Mouse (Mus musculus) erythroblast, adult 5-6 weeks (primary cell): ENCODE measurements around the gene Dpy30. TPM values are rescaled to one million over a fixed set of nuclear protein-coding genes. Genes with fewer than 3 reads are reported as not detected.
A peak's percentile ranks its signal among the peaks of the same experiment; 100 is the strongest.
"Not testable (repeated sequence)": the region's sequence is repeated elsewhere in the genome, so short reads cannot be mapped to it uniquely, and the experiment has no call there.

Experiments
- ATAC-seq: replicated peaks from 2 replicates; pipeline ENCODE4 v1.8.0; 2016; ENCODE audit warnings: moderate number of reproducible peaks, mild to moderate bottlenecking, moderate TSS enrichment, inconsistent platforms; ENCODE audit not compliant: poor library complexity, low FRiP score, severe bottlenecking
- total RNA-seq, 2 experiments: library from RNA; stranded (forward) in 1 of 2; stranded (reverse) in 1 of 2; fragments of 150-400 nt in 1 of 2; fragments of 200-764, 138-1000 nt in 1 of 2; gene quantifications; 2 replicates each; pipeline versions ENCODE4 v1.2.3 to v1.2.4; 2015 to 2017; ENCODE audit warnings: low replicate concordance in 2 of 2

Gene Dpy30
- total RNA-seq (2015; ENCODE audit: low replicate concordance) (50.2 and 65.9 TPM in 2 replicates), total RNA-seq (2017; ENCODE audit: low replicate concordance) (34.2 and 52.1 TPM in 2 replicates)

DNA sequence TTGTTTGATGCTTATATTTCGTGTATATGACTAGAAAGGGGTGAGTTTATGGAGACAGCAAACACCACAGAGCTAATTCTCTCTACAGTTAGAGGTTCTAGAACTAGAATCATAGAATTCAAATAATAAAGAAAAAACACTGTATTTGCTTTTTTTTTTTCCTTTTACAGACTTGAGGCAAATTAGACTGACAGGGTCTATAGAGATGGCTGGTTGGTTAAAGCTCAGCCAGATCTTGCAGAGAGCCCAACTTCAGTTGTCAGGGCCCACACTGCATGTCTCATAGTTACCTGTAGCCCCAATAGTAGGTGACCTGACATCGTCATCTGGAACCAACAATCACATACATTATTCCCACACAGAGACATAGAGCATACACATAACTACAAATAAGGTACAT, at the start of gene Dpy30:
Gene Dpy30 (minus strand): TSS at position 101 of the 400 bp plus-strand sequence.
- no peak for ATAC-seq

DNA sequence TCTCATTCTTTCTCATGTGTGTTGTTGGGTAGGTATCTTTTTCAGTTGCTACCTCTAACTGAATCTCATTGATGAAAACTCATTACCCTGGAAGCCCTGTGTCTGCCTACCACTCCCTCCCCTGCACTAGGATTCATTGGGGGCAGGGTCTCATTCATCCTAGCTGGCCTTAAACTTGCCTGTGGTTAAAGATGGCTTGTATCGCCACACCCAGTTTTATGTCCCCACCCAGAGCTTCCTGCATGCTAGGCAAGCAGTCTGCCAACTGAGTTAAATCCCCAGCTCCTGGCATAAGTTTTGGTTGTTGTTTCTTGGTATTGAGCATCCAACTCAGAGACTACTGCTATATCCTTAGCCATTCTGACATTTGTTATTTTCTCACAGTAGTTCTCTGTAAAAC, 39.8 kb upstream of the Dpy30 start:
- ATAC-seq = no peak

DNA sequence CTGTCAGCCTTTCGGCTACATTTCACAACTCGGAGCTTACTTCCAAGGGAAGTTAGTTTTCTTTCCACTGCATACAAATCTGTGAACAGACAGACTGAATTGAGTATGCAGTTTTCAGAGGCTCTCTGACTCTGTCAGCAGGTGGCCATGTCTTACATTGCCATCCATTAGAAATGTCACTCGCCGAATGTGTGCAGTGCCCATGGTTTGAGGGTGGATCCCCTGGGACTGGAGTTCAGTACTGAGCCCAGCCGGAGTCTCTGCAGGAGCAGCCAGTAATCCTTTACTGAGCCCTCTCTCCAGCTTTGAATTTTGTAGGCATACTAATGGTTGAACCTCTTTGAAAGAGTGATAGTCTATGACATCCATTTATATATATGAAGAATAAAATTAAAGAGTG, 17.4 kb upstream of the Dpy30 start:
- no peak for ATAC-seq

DNA sequence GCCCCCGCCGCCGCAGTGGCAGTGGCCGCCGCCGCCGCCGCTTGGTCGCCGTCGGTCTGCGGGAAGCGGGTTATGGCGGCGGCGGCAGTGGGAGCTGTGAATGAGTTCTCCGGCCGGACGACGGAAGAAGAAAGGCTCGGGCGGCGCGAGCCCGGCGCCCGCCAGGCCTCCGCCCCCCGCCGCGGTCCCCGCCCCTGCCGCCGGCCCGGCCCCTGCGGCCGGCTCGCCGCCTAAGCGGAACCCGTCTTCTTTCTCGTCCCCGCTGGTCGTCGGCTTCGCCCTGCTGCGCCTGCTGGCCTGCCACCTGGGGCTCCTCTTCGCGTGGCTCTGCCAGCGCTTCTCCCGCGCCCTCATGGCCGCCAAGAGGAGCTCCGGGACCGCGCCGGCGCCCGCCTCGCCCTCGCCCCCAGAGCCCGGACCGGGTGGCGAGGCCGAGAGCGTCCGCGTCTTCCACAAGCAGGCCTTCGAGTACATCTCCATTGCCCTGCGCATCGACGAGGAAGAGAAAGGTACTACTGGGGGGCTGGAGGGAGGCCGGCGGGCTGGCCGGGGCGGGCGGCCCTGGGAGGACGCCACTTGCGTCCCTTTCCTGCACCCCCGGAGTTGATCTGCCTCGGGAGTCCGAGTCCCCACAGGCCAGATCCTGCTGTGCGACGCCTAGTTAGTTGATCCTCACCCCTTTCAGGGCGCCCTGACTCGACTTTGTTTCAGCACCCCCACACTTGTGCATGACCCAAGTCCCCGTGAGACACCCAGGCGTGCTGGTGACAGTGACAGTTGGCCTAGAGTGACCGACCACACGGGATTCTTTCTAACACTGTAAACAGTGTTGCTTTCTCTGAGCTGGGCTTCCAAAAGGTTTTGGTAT, 15.4 kb upstream of the Dpy30 start, which contains the start of gene Spast:
Gene Spast (plus strand): TSS at position 51 of the 868 bp plus-strand sequence.
- peak; percentile 53 for ATAC-seq

DNA sequence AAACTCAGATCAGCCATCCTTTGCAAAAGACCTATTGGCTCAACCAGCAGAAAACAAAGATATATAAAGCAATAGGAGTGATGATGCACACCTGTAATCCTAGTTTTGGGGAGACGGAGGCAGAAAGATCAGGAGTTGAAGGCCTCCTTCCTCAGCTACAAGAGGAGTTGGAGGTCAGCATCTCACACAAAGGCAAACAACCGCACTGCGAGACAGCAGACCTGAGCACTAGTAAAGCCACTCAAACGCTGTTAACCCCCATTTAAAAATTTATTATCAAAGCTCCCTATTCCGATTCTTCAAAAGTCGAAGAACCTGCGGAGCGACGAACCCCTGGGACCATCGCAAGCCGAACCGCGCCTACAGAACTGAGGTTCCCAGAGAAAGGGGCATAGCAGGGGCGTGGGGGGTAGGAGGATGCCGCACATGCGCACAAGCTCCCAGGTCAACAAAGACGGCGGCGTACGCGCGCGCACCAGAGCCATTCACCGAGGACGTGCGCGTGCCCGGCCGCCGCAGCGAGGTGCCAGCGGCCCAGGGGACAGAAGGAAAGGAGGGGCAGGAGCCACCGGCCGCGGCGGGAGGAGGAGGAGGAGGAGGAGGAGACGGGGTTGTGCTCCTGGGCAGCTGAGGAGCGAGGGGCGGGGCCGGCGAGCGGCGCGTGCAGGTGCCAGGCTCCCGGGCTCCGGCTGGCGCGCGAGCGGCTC, 14.6 kb upstream of the Dpy30 start:
- peak; percentile 96 for ATAC-seq

DNA sequence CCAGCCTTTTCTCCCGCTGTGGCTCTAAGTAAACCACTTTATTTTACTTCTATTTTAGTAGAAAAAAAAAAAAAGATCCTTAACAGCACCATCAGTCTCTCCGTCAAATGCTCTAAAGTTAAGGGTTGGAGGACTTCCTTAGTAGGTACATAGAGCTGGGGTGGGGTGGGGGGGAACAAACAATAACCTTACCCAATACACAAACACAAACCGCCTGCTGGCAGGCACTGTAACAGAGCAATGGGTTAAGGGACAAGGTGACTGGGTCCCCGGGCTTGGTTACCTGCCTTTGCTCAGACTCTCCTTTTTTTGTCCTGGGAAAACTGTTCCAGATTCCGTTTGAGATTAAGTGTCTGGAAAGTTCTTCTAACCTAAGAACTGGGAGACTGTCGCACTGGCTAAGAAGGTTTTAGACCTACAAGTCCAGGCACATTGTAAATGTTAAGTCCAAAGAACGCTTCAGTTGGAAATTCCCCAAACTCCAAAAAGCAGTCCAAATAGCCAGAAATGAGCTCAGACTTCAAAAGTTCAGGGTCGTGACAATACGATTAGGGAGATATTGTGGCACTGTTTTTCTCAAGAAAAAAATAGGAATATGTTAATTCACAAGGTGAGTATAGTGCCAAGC, 7.4 kb upstream of the Dpy30 start:
- no peak for ATAC-seq

DNA sequence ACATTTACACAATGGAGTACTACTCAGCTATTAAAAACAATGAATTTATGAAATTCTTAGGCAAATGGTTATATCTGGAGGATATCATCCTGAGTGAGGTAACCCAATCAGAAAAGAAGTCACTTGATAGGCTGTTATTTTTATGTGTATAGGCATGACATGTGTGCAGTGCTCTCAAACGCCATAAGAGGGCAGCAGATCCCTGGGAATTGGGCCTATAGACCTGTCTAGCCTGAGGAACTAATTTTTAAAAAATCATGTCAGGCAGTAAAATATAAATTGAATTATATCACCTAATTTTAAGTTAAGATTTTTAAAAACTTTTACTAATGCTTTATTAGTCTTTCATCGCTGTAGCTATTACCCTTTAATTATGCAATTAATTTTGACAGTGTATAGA, 4.4 kb upstream of the Dpy30 start:
- ATAC-seq = peak; percentile 90

DNA sequence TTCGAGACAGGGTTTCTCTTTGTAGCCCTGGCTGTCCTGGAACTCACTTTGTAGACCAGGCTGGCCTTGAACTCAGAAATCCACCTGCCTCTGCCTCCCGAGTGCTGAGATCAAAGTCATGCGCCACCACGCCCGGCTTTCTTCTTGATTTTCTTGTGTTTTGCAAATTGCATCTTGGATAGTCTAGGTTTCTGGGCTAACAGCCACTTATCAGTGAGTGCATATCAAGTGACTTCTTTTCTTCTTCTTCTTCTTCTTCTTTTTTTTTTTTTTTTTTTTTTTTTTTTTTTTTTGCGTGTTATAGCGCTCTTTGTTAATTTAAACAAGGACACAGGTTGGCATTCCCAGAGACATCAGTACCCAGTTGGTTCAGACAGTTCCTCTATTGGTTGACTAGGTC, 3.5 kb upstream of the Dpy30 start:
- ATAC-seq = not testable (repeated sequence)

DNA sequence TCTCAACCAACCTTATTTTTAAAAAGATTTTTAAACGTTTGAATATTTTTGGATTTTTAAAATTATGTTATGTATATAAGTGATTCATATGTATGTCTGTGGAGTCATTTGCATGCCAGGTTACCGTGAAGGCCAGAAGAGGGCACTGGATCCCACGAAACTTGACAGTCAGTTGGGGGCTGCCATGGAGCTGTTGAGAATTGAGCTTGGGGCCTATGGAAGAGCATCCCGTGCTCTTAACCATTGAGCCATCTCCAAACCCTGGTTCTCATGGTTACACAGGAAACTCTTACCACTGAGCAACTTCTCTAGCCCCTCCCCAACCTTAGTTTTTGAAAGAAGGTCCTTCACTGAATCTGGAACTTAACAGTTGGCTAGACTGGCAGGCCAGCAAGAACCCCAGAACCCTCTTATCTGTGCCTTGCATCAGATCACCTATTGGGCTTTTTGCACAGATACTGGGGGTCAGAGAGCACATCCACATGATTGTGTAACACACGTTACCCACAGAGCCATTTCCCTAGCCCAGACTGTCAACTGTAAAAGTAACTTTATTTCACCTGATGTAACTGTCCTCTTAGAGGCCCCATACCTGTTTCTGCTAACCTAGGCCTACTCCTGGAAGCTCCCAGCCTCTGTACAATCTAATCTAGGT, 1.2 kb downstream of the Dpy30 start:
- 0 out of 2 replicates have a peak, but pooled peaks have one; percentile 49 for ATAC-seq

DNA sequence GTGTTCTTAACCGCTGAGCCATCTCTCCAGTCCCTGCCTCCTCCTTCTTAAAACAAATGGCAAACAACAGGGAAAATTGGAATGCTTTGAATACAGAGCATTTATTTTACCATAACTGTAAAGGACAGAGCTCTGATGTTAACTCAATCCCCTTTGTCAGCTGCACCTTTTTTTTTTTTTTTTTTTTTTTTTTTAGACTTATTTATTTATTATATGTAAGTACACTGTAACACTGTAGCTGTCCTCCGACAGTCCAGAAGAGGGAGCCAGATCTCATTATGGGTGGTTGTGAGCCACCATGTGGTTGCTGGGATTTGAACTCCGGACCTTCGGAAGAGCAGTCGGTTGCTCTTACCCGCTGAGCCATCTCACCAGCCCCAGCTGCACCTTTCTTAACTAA, 5.0 kb downstream of the Dpy30 start:
- ATAC-seq = no peak

DNA sequence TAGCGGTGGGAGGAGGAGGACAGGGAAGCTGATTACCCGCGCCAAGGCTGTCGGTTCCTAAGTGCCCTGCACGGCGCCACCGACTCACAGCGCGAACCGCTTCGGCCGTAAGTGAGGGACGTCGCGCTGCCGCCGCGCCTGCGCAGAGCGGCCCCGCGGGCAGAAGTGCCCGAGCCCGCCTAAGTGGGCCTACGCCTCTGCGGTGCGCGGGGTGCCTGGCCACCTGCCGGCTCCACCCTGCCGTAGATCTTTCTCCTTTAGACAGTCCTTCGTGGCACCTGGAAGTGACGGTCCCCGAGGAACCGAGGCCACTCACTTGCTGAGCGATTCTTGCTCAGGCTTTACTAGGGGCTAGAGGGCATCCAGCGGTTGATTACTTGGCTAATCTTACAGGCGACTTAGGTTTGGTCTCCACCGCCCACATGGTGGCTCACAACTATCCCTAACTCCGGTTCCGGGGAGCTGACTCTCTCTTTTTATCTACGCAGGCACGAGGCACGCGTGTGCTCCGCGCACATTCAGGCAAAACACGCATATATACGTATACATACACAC, 7.4 kb downstream of the Dpy30 start:
- peak; percentile 91 for ATAC-seq

DNA sequence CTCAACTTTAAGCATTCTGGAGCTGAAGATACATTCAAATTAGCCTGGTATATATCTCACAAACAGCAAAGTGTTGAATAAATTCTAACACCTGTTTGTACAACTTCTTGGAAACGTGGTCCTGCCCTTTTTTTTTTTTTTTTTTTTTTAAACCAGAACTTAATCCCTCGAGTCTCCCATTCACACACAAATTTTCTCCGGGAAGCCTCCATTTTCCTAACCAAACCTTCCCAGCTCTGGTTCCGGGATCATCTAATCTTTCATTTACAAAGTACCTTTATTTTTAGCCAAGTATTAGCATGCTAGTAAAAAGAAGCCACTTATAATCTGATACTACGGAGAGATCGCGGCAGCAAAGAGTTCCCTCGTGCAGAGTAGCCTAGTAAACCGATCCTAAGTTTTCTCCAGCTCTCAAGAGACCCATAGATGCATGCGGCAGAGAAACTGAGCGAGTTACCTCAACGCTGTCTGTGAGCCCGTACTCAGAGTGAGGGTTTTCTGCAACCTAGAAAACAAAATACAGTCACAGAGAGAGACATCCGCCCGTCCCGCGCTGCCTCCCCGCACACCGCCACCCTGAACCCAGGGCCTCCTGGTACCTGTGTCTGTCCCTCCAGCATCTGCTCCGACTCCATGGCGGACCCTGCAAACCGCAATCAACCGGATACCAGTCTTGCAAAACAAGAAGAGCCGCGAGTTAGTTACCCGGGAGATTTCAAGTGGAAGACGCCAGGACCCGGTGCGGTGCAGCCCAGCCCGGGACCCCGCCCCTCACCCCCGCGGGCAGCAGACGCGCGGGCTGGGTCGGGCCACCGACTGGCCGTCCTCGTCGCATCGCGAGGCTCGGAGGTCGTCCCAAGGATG, 8.1 kb downstream of the Dpy30 start:
- ATAC-seq = peak; percentile 48

DNA sequence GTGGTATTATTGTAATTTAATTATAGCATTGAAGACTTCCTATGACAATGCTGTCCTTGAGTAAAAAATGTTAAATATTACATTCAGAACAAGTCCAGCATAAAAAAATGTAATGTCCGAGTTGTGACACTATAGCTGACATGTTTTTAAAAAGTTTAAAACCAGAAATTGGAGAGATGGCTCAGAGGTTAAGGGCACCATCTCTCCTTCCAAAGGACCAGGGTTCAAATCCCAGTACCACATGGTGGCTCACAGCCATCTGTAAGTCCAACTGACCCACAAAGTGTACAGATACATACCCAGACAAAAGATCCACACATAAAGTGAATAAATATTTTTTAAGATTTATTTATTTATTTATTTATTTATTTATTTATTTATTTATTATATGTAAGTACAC, 17.7 kb downstream of the Dpy30 start:
- no peak for ATAC-seq

DNA sequence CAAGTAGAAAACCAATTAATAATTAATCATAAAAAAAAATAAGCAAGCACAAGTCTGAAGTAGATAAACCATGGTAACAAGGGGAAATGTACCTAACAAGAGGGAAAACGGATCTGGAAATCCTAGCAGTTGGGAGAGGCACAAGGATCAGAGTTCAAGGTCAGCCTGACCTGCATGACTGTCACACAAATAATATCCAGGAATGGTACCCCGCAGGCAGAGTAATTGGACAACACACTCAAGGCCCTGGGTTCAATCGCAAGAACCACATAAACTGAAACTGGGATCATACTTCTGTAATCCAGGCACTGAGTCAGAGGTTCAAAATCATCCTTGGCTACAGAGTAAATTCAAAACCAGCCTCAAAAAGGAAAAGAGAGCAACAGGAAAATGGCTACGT, 18.1 kb downstream of the Dpy30 start:
- no peak for ATAC-seq

DNA sequence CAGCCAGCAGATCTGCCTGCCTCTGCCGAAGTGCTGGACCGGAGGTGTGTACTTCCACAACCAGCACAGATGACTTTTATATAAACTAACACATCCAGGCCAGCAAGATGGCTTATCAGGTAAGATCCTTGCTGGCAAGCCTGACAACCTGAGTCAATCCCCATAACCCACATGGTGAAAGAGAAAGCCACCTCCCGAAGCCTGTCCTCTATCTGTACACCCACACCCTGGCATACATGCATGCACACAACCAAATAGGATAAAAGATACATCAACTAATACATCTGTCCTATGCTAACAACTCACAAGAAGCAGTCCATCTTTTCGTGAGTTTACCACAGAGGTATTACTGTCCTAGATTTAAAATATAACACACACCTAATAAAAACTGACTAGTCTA, 19.7 kb downstream of the Dpy30 start:
- ATAC-seq = peak; percentile 94

DNA sequence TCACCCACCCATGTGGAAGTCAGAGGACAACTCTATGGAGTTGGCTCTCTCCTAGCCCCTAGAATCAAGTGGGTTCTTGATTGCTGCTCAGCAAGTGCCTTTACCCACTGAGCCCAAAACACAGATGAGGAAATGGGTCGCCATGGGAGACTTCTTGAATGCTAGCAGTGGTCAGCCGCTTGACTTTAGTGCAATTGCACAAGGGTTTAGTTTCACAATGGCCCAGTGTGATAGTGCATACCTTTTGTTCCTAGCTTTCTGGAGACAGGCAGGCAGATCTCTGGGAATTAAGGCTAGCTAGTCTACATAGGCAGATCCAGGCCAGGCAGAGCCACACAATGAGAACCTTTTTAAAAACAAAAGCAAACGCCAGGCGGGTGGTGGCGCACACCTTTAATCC, 23.7 kb downstream of the Dpy30 start:
- no peak for ATAC-seq

DNA sequence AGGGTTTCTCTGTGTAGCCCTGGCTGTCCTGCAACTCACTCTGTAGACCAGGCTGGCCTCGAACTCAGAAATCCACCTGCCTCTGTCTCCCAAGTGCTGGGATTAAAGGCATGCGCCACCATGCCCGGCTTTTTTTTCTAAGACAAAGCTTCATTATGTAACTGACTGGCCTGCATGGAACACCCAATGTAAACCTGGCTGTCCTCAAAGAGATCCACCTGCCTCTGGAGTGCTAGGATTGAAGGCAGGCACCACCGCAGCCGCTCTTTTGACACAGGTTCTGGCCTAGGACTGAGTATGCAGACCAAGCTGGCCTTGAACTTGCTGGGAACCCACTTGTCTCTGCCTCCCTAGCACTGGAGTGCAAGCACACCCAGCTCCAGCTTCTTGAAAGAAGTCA, 26.8 kb downstream of the Dpy30 start:
- ATAC-seq = not testable (repeated sequence)

DNA sequence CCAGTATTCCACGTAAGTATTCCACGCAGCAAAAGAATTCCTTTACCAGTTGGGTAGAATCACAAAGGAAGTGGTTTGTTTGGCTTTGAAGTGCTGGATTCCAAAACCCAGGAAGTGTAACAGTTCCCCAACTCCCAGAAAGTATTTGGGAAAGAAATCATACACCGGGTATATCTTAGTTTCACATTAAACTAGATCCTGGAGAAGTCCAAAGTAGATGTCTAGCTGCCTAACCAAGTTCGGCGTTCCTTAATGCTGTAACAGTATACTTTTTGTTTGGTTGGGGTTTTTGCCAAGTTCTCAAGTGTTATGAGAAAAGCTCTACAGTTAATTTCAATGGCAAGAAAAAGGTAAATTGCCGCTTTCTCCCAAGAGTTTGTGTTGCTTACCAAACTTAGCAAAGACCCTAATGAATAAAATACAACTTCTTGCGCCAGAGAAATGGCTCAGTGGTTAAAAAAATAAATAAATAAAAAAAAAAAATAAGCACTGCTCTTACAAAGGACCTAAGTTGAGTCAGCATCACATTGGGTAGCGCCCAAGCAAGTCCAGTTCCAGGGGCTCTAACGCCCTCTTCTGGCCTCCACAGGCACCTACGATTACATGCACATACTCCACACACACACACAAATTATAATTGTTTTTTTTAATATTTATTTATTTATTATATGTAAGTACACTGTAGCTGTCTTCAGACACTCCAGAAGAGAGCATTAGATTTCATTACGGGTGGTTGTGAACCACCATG, 27.5 kb downstream of the Dpy30 start:
- 0 out of 2 replicates have a peak, but pooled peaks have one; percentile 44 for ATAC-seq
